ENCODE assay signal across 8 mouse cellular contexts in genomic region chr1:153485201-153485796, GRCm38 (mm10). TPM values are rescaled to one million over a fixed set of nuclear protein-coding genes. Genes with fewer than 3 reads are reported as not detected.
DNase-seq lines count a peak whose midpoint lies in the region; ATAC-seq and TF ChIP-seq lines count a peak whose summit lies in the region.

No protein-coding gene starts in this region.

- peaks cover 19% of the 10 kb centered on the region for H3K79me2 ChIP-seq in liver, adult 2 months (ENCODE audit: control insufficient read depth, insufficient read depth, low read length)

- H3K27me3 ChIP-seq in liver, adult 2 months (ENCODE audit: control insufficient read depth, insufficient read depth, low read length): no peaks in the 10 kb centered on the region
- no peaks in the 10 kb centered on the region for H3K27me3 ChIP-seq in embryonic facial prominence, embryonic 15.5 days
- H3K27me3 ChIP-seq in limb, embryonic 11.5 days (ENCODE audit: control insufficient read depth, insufficient read depth, low read length): no peaks in the 10 kb centered on the region
- H3K27me3 ChIP-seq in neural tube, embryonic 15.5 days (replicated peaks): no peaks in the 10 kb centered on the region

- no peaks in the 10 kb centered on the region for H3K9me3 ChIP-seq in embryonic facial prominence, embryonic 15.5 days (replicated peaks)
- no peaks in the 10 kb centered on the region for H3K9me3 ChIP-seq in limb, embryonic 11.5 days (ENCODE audit: control insufficient read depth, low read length)
- no peaks in the 10 kb centered on the region for H3K9me3 ChIP-seq in neural tube, embryonic 15.5 days (replicated peaks)

- WGBS in liver, adult 2 months: 47% methylated on average over 2 of the region's 2 CpGs
- 48% methylated on average over 2 of the region's 2 CpGs for WGBS in embryonic facial prominence, embryonic 15.5 days
- WGBS in limb, embryonic 11.5 days: 76% methylated on average over 2 of the region's 2 CpGs
- WGBS in neural tube, embryonic 15.5 days: 45% methylated on average over 2 of the region's 2 CpGs

- H3K4me2 ChIP-seq in embryonic facial prominence, embryonic 15.5 days (replicated peaks): peak overlapping the region; percentile 64
- peak overlapping the region; percentile 83 for H3K4me2 ChIP-seq in limb, embryonic 11.5 days (ENCODE audit: low read depth, severe bottlenecking)
- H3K4me2 ChIP-seq in neural tube, embryonic 15.5 days: peak overlapping the region; percentile 88

- no peak for TF ChIP-seq POLR2A in liver, adult 2 months (IDR thresholded peaks at IDR 0.05; ENCODE audit: extremely low read depth, insufficient read depth, low read length)

- no peak for TF ChIP-seq CTCF in liver, adult 2 months (IDR thresholded peaks at IDR 0.05; ENCODE audit: low read depth, low read length)

- no peak overlapping the region for H3K9ac ChIP-seq in liver, adult 2 months (ENCODE audit: low read depth, low read length)
- H3K9ac ChIP-seq in embryonic facial prominence, embryonic 15.5 days: no peak overlapping the region
- no peak overlapping the region; the same call in 1 of the 2 replicates for H3K9ac ChIP-seq in limb, embryonic 11.5 days (ENCODE audit: low read length)
- 0 out of 2 replicates have a peak overlapping the region, but pooled peaks have one; percentile 23 for H3K9ac ChIP-seq in neural tube, embryonic 15.5 days (replicated peaks)

- H3K27ac ChIP-seq in liver, adult 2 months (replicated peaks; ENCODE audit: insufficient read depth, low read depth, low read length): no peak overlapping the region
- no peak overlapping the region for H3K27ac ChIP-seq in embryonic facial prominence, embryonic 15.5 days (replicated peaks)
- H3K27ac ChIP-seq in limb, embryonic 11.5 days (replicated peaks; ENCODE audit: low read depth, low read length): no peak overlapping the region
- no peak overlapping the region for H3K27ac ChIP-seq in neural tube, embryonic 15.5 days (replicated peaks)

- H3K4me3 ChIP-seq in liver, adult 2 months (ENCODE audit: insufficient read depth, low read depth, low read length): 0 out of 2 replicates have a peak overlapping the region, but pooled peaks have one; percentile 13
- H3K4me3 ChIP-seq in embryonic facial prominence, embryonic 15.5 days (replicated peaks): peak overlapping the region; percentile 100
- peak overlapping the region; percentile 100 for H3K4me3 ChIP-seq in limb, embryonic 11.5 days (ENCODE audit: low read depth, low read length)
- H3K4me3 ChIP-seq in neural tube, embryonic 15.5 days (replicated peaks): peak overlapping the region; percentile 20

- peaks cover 13% of the 10 kb centered on the region; the same call in 1 of the 2 replicates for H3K36me3 ChIP-seq in liver, adult 2 months (ENCODE audit: control insufficient read depth, insufficient read depth, low read length)
- H3K36me3 ChIP-seq in embryonic facial prominence, embryonic 15.5 days: peaks cover 22% of the 10 kb centered on the region
- peaks cover 7% of the 10 kb centered on the region; the same call in 1 of the 2 replicates for H3K36me3 ChIP-seq in limb, embryonic 11.5 days (ENCODE audit: control insufficient read depth, insufficient read depth, low read length)
- H3K36me3 ChIP-seq in neural tube, embryonic 15.5 days: peaks cover 16% of the 10 kb centered on the region

- ATAC-seq in embryonic facial prominence, embryonic 15.5 days (ENCODE audit: insufficient number of reproducible peaks, low FRiP score, low TSS enrichment, low read depth): no peak
- no peak for ATAC-seq in limb, embryonic 11.5 days (ENCODE audit: insufficient number of reproducible peaks, low FRiP score, low TSS enrichment, low read depth)
- no peak for ATAC-seq in neural tube, embryonic 15.5 days (ENCODE audit: low FRiP score)

- DNase-seq in liver, adult 2 months (ENCODE audit: extremely low read depth, low read depth, low spot score): no peak
- no peak for DNase-seq in liver
- DNase-seq in limb, embryonic 11.5 days (ENCODE audit: low spot score): no peak
- no peak for DNase-seq in urinary bladder, postnatal 36 days (ENCODE audit: low spot score in 2 of 2)
- no peak for DNase-seq in layer of hippocampus, postnatal 36 days
- no peak for DNase-seq in thymus, postnatal 25 days

- H3K4me1 ChIP-seq in liver, adult 2 months (ENCODE audit: control insufficient read depth, insufficient read depth, low read length): peaks cover 10% of the 10 kb centered on the region; the same call in 1 of the 2 replicates
- peaks cover 20% of the 10 kb centered on the region for H3K4me1 ChIP-seq in embryonic facial prominence, embryonic 15.5 days
- peaks cover 6% of the 10 kb centered on the region; the same call in 1 of the 2 replicates for H3K4me1 ChIP-seq in limb, embryonic 11.5 days (ENCODE audit: control insufficient read depth, insufficient read depth, low read length)
- H3K4me1 ChIP-seq in neural tube, embryonic 15.5 days: peaks cover 32% of the 10 kb centered on the region

RNA-seq across cellular contexts. Expression of gene Dhx9, which starts 2.2 kb away (rescaled TPM):
- total RNA-seq in liver, adult 2 months (2014; rRNA removed): 41.1 and 42.6 TPM in 2 replicates
- polyA plus RNA-seq in liver, adult 2 months (2012; rRNA removed): 5.6 and 5.7 TPM in 2 replicates
- polyA plus RNA-seq in embryonic facial prominence, embryonic 15.5 days (2015; fragmentation: Nextera tagmentation; extraction: Ambion mirVana): 26.5 and 26.9 TPM in 2 replicates
- polyA plus RNA-seq in limb, embryonic 11.5 days (2014; fragmentation: Nextera tagmentation; extraction: Ambion mirVana): 28.1 and 36.7 TPM in 2 replicates
- polyA plus RNA-seq in neural tube, embryonic 15.5 days (2015; fragmentation: Nextera tagmentation; extraction: Ambion mirVana): 27.0 and 27.5 TPM in 2 replicates
- total RNA-seq in layer of hippocampus, postnatal 36 days (2021): 100 to 1,000 TPM; 119 to 124 TPM

Comparison
In these comparisons a context has a peak if more than half of its experiments do, and no peak if none do; other contexts are left out.
1. H3K4me3 ChIP-seq: peak in every context shown above with its lines; median percentile 100 in embryonic facial prominence, embryonic 15.5 days; 100 in limb, embryonic 11.5 days; 20 in neural tube, embryonic 15.5 days; 13 in liver, adult 2 months.